Mouse (Mus musculus) liver, postnatal 0 days (tissue): ENCODE measurements around the gene Gm20388.

ENCODE experiments used
- CTCF ChIP-seq: sonication (generic); IDR thresholded peaks from 2 replicates; pipeline ENCODE4 v1.5.1; 2016; ENCODE audit warnings: antibody characterized with exemption, low read depth
- EP300 ChIP-seq: IDR thresholded peaks from 2 replicates; pipeline ENCODE4 v1.6.1; 2016; ENCODE audit warnings: antibody characterized with exemption, low read depth, mild to moderate bottlenecking

DNA sequence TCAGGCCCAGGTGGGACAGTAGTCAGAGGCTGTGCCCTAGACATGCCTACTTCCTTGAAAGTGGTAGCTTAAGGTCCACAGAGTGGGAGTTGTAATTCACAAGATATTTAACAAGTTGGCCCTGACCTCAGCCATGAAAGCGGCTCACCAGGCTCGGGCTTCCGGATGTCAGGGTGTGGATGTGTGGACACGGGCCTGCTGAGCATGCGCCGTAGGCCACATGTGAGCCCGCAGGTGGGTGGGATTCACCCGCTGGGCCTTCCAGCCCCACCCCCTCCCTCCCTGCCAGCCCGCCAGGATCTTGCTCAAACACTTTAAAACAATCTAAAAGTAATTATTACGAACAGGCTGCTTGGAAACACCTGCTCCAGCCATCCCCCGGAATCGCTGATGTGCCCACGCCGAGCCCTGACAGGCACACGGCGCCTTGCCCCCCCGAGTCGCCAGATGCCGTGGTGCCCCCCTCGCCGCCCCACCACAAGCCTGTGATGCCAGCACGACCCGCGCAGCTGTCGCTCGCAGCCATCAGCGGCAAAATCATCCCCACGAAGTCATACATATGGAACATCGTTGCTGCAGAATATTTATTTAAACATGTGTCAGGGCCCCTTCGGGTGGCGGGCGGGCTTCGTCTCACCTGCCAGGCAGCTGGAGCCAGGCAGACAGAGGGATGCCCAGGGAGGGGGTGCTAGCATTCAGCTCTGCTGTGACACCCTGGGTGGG, 488.7 kb downstream of the Gm20388 start:
- TF ChIP-seq CTCF: no peak
- TF ChIP-seq EP300: no peak
